Mouse (Mus musculus) gonadal fat pad, adult 2 months (tissue): ENCODE measurements around the gene Rad54l. TPM values are rescaled to one million over a fixed set of nuclear protein-coding genes. Genes with fewer than 3 reads are reported as not detected.

Experiments
- DNase-seq: peaks from one replicate; pipeline ENCODE4 v3.0.0-alpha.2; 2012; ENCODE audit warnings: low read depth
- polyA plus RNA-seq: library from polyadenylated mRNA; depleted of rRNA; stranded (reverse); fragments of >200 nt; gene quantifications from 2 replicates; pipeline ENCODE4 v1.2.3, GENCODE M21; 2012; rRNA removed

Gene Rad54l
- polyA plus RNA-seq, 1 experiment, result 0.82 TPM

GRCm38 (mm10) chr4:116073146-116073545 lies 50.3 kb downstream of the Rad54l start:
- DNase-seq, result no peak

- DNase-seq, result no peak
Observed at GRCm38 (mm10) chr4:116070116-116070515, 53.4 kb downstream of the Rad54l start.

- no peak for DNase-seq
Observed at GRCm38 (mm10) chr4:116063855-116064254, 59.6 kb downstream of the Rad54l start.

- DNase-seq, result no peak
Observed at GRCm38 (mm10) chr4:116059012-116059726, 64.3 kb downstream of the Rad54l start.

- DNase-seq, result no peak
Observed at GRCm38 (mm10) chr4:116057559-116057958, 65.9 kb downstream of the Rad54l start.

GRCm38 (mm10) chr4:116053399-116053961 lies 70.0 kb downstream of the Rad54l start, which contains the start of gene Nsun4:
Gene Nsun4 (minus strand): TSS chr4:116053876.
- DNase-seq, result peak; percentile 59

GRCm38 (mm10) chr4:116052526-116053293 lies 70.8 kb downstream of the Rad54l start:
- no peak for DNase-seq

- no peak for DNase-seq
Observed at GRCm38 (mm10) chr4:116049211-116049610, 74.3 kb downstream of the Rad54l start.

GRCm38 (mm10) chr4:116048130-116048920 lies 75.2 kb downstream of the Rad54l start:
- no peak for DNase-seq

GRCm38 (mm10) chr4:116047681-116048080 lies 75.8 kb downstream of the Rad54l start:
- no peak for DNase-seq

GRCm38 (mm10) chr4:116046604-116047003 lies 76.9 kb downstream of the Rad54l start:
- no peak for DNase-seq

Other genes starting within 250 kb of the Rad54l start
- not detected in 2 replicates for gene Kncn, start 239.3 kb downstream of the Rad54l start, polyA plus RNA-seq
- 0.31 and 0.85 TPM in 2 replicates for gene 6430628N08Rik, start 233.0 kb downstream of the Rad54l start, polyA plus RNA-seq
- gene Dmbx1, start 183.8 kb downstream of the Rad54l start, polyA plus RNA-seq, result 0.03 TPM in 1 of 2 replicates, not detected in the other
- 36.0 and 47.0 TPM in 2 replicates for gene Faah, start 105.8 kb downstream of the Rad54l start, polyA plus RNA-seq
- gene Nsun4, start 69.8 kb downstream of the Rad54l start, polyA plus RNA-seq, result 9.7 and 10.5 TPM in 2 replicates
- 166 and 185 TPM in 2 replicates for gene Uqcrh, start 48.6 kb downstream of the Rad54l start, polyA plus RNA-seq
- 71.5 and 83.8 TPM in 2 replicates for gene Lrrc41, start 48.4 kb downstream of the Rad54l start, polyA plus RNA-seq
- gene Pomgnt1, start 150 bp upstream of the Rad54l start, polyA plus RNA-seq, result 55.1 and 56.5 TPM in 2 replicates
- 3.0 and 4.2 TPM in 2 replicates for gene Lurap1, start 27.6 kb upstream of the Rad54l start, polyA plus RNA-seq
- gene Tspan1, start 43.9 kb upstream of the Rad54l start, polyA plus RNA-seq, result 24.4 and 52.5 TPM in 2 replicates
- 5.0 and 5.6 TPM in 2 replicates for gene 1700042G07Rik, start 49.7 kb upstream of the Rad54l start, polyA plus RNA-seq
- gene Gm49337, start 49.7 kb upstream of the Rad54l start, polyA plus RNA-seq, result not detected in 2 replicates
- gene Pik3r3, start 97.9 kb upstream of the Rad54l start, polyA plus RNA-seq, result 28.4 and 32.6 TPM in 2 replicates